Mouse (Mus musculus) E14TG2a.4 (cell line): ENCODE measurements at regions not wholly inside any gene's neighbourhood (a gene's known extent, or its start where the extent isn't known, plus 50 kb on each side); places are given as distances from the start of the nearest gene placed in this dataset.

ENCODE experiments used
- CTCF ChIP-seq: conservative IDR thresholded peaks from 2 replicates; pipeline ENCODE4 v1.5.1; 2014; ENCODE audit warnings: low read length
- NANOG ChIP-seq: IDR thresholded peaks from 2 replicates; pipeline ENCODE4 v1.6.1; 2014; ENCODE audit warnings: borderline replicate concordance, low read length, mixed read lengths
- POU5F1 ChIP-seq: IDR thresholded peaks from 2 replicates; pipeline ENCODE4 v1.6.1; 2014; ENCODE audit warnings: low read length, borderline replicate concordance

- TF ChIP-seq CTCF = no peak
- no peak for TF ChIP-seq NANOG
- no peak for TF ChIP-seq POU5F1
Observed at GRCm38 (mm10) chr14:71241655-71242390, 642.2 kb upstream of the Fam160b2 start.
